Mouse (Mus musculus): ENCODE results near the gene Spaca4. TPM values are rescaled to one million over a fixed set of nuclear protein-coding genes. Genes with fewer than 3 reads are reported as not detected.

The Spaca4 gene
- not detected in 2 replicates for polyA plus RNA-seq (2015; fragmentation: Nextera tagmentation; extraction: Ambion mirVana)

DNA sequence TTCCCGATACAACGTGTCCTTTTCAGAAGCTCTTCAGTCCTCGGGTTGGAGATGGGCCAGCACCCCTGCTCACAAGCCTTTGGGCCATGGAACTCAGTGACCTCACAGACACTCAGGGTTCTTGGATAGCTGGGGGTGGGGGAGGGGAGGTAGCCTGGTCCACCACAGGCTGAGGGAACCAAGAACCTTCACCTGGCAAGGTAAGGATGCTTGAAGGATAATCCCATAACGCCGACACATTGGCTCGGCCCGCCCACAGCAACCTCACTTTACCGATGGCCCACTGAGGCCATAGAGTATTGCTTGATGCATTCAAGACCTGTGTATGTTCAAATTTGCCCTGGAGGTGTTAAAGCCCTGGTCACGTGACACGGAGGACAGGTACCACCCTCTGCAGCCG, at the start of gene Spaca4:
Spaca4 (minus strand) TSS at position 101 of the 400 bp plus-strand sequence.
- no peaks in the 10 kb centered on the region for H3K27me3 ChIP-seq (ENCODE audit: insufficient read depth, low read length)
- no peak for TF ChIP-seq CTCF (IDR thresholded peaks at IDR 0.05; ENCODE audit: low read depth)
- H3K9me3 ChIP-seq (replicated peaks; ENCODE audit: low read length) = no peaks in the 10 kb centered on the region
- peaks cover 34% of the 10 kb centered on the region; the same call in 1 of the 2 replicates for H3K36me3 ChIP-seq (ENCODE audit: insufficient read depth, low read length)
- no peak within 1 kb of the TSS for H3K4me3 ChIP-seq (replicated peaks; ENCODE audit: low read depth, low read length)
- H3K4me2 ChIP-seq (ENCODE audit: low read length) = no peak within 1 kb of the TSS
- ATAC-seq (replicated peaks; ENCODE audit: low FRiP score, low read depth) (no peak), DNase-seq (ENCODE audit: low spot score) (no peak)
- no peak within 1 kb of the TSS for H3K9ac ChIP-seq (ENCODE audit: low read depth, low read length)
- no peak within 1 kb of the TSS for H3K27ac ChIP-seq
- 85% methylated on average over 11 of the region's 11 CpGs for WGBS
- H3K4me1 ChIP-seq (replicated peaks; ENCODE audit: insufficient read depth, low read length) = peaks cover 4% of the 10 kb centered on the region; the same call in 1 of the 2 replicates

- no peak for TF ChIP-seq CTCF (IDR thresholded peaks at IDR 0.05; ENCODE audit: low read depth)
- H3K36me3 ChIP-seq (ENCODE audit: insufficient read depth, low read length) = no peaks in the 10 kb centered on the region
- H3K9me3 ChIP-seq (replicated peaks; ENCODE audit: low read length) = no peaks in the 10 kb centered on the region
- WGBS = 51% methylated on average over 7 of the region's 7 CpGs
- no peak overlapping the region for H3K4me3 ChIP-seq (replicated peaks; ENCODE audit: low read depth, low read length)
- H3K27me3 ChIP-seq (ENCODE audit: insufficient read depth, low read length) = no peaks in the 10 kb centered on the region
- no peak overlapping the region for H3K4me2 ChIP-seq (ENCODE audit: low read length)
- H3K9ac ChIP-seq (ENCODE audit: low read depth, low read length) = no peak overlapping the region
- no peaks in the 10 kb centered on the region; the same call in 1 of the 2 replicates for H3K4me1 ChIP-seq (replicated peaks; ENCODE audit: insufficient read depth, low read length)
- no peak overlapping the region for H3K27ac ChIP-seq
- no peak for DNase-seq (ENCODE audit: low spot score)
- no peak for ATAC-seq (replicated peaks; ENCODE audit: low FRiP score, low read depth)
Measured at GRCm38 (mm10) chr7:45775237-45775636, 49.6 kb upstream of the Spaca4 start.

DNA sequence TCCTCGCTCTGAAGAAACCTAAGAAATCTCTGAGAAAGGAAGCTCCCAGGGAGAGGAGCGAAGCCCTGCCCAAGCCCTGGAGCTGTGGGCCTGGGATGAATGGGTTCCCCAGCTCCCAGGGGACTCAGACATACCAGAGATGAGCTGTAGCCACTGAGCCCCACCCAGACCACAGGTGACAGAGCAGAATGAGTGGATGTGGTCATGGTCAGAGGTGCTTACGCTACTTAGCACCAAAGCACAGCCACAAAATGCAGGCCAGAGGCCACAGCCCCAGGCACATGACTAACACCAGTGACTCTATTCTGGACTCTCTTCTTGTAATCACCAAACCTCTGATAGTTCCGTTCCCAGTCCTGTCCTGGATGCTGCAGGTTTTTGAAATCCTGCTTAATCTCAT, 45.5 kb upstream of the Spaca4 start:
- Histone ChIP-seq H3K4me1 (replicated peaks; ENCODE audit: insufficient read depth, low read length) (no peaks in the 10 kb centered on the region; the same call in 1 of the 2 replicates), H3K9me3 (replicated peaks; ENCODE audit: low read length) (no peaks in the 10 kb centered on the region), H3K36me3 (ENCODE audit: insufficient read depth, low read length) (no peaks in the 10 kb centered on the region), H3K27ac (no peak overlapping the region), H3K27me3 (ENCODE audit: insufficient read depth, low read length) (no peaks in the 10 kb centered on the region), H3K4me3 (replicated peaks; ENCODE audit: low read depth, low read length) (no peak overlapping the region), H3K4me2 (ENCODE audit: low read length) (no peak overlapping the region), H3K9ac (ENCODE audit: low read depth, low read length) (no peak overlapping the region)
- TF ChIP-seq CTCF (IDR thresholded peaks at IDR 0.05; ENCODE audit: low read depth) = no peak
- DNase-seq (ENCODE audit: low spot score) (no peak), ATAC-seq (replicated peaks; ENCODE audit: low FRiP score, low read depth) (no peak)
- WGBS = 72% methylated on average over 4 of the region's 4 CpGs

- no peaks in the 10 kb centered on the region for H3K9me3 ChIP-seq (replicated peaks; ENCODE audit: low read length)
- no peak overlapping the region for H3K27ac ChIP-seq
- 53% methylated on average over 8 of the region's 8 CpGs for WGBS
- DNase-seq (ENCODE audit: low spot score) (no peak), ATAC-seq (replicated peaks; ENCODE audit: low FRiP score, low read depth) (peak; percentile 73)
- H3K36me3 ChIP-seq (ENCODE audit: insufficient read depth, low read length) = no peaks in the 10 kb centered on the region
- H3K4me1 ChIP-seq (replicated peaks; ENCODE audit: insufficient read depth, low read length) = no peaks in the 10 kb centered on the region; the same call in 1 of the 2 replicates
- H3K27me3 ChIP-seq (ENCODE audit: insufficient read depth, low read length) = no peaks in the 10 kb centered on the region
- H3K9ac ChIP-seq (ENCODE audit: low read depth, low read length) = no peak overlapping the region
- no peak for TF ChIP-seq CTCF (IDR thresholded peaks at IDR 0.05; ENCODE audit: low read depth)
- H3K4me2 ChIP-seq (ENCODE audit: low read length) = no peak overlapping the region
- H3K4me3 ChIP-seq (replicated peaks; ENCODE audit: low read depth, low read length) = no peak overlapping the region
Measured at GRCm38 (mm10) chr7:45770427-45771082, 44.9 kb upstream of the Spaca4 start.

DNA sequence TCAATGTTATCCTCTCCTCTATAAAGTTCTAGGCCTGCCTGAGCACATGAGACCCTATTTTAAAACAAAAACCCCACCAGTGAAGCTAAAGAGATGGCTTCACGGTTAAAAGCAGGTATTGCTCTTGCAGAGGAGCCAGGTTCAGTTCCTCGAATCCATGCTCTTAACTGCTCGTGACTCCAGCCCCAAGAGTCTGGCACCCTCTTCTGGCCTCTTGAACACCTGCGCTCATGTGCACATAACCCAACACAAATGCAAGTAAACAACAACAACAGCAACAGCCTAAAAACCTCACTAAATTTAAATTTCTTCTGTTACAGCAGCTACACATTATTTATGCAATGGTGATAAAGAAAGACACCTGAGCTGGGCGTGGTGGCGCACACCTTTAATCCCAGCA, 41.9 kb upstream of the Spaca4 start:
- no peaks in the 10 kb centered on the region for H3K9me3 ChIP-seq (replicated peaks; ENCODE audit: low read length)
- no peak overlapping the region for H3K4me3 ChIP-seq (replicated peaks; ENCODE audit: low read depth, low read length)
- H3K27me3 ChIP-seq (ENCODE audit: insufficient read depth, low read length) = no peaks in the 10 kb centered on the region
- 94% methylated on average over 6 of the region's 6 CpGs for WGBS
- H3K9ac ChIP-seq (ENCODE audit: low read depth, low read length) = no peak overlapping the region
- H3K36me3 ChIP-seq (ENCODE audit: insufficient read depth, low read length) = no peaks in the 10 kb centered on the region
- DNase-seq (ENCODE audit: low spot score) (no peak), ATAC-seq (replicated peaks; ENCODE audit: low FRiP score, low read depth) (no peak)
- TF ChIP-seq CTCF (IDR thresholded peaks at IDR 0.05; ENCODE audit: low read depth) = peak; percentile 12; the same call in 1 of the 2 replicates
- H3K27ac ChIP-seq = no peak overlapping the region
- no peaks in the 10 kb centered on the region; the same call in 1 of the 2 replicates for H3K4me1 ChIP-seq (replicated peaks; ENCODE audit: insufficient read depth, low read length)
- H3K4me2 ChIP-seq (ENCODE audit: low read length) = no peak overlapping the region

GRCm38 (mm10) chr7:45766764-45767163, 41.2 kb upstream of the Spaca4 start:
- no peak overlapping the region for H3K4me3 ChIP-seq (replicated peaks; ENCODE audit: low read depth, low read length)
- no peak overlapping the region for H3K4me2 ChIP-seq (ENCODE audit: low read length)
- DNase-seq (ENCODE audit: low spot score) (no peak), ATAC-seq (replicated peaks; ENCODE audit: low FRiP score, low read depth) (no peak)
- TF ChIP-seq CTCF (IDR thresholded peaks at IDR 0.05; ENCODE audit: low read depth) = no peak
- H3K36me3 ChIP-seq (ENCODE audit: insufficient read depth, low read length) = no peaks in the 10 kb centered on the region
- WGBS = 51% methylated on average over 7 of the region's 8 CpGs
- no peak overlapping the region for H3K9ac ChIP-seq (ENCODE audit: low read depth, low read length)
- no peaks in the 10 kb centered on the region for H3K27me3 ChIP-seq (ENCODE audit: insufficient read depth, low read length)
- no peaks in the 10 kb centered on the region for H3K9me3 ChIP-seq (replicated peaks; ENCODE audit: low read length)
- no peaks in the 10 kb centered on the region; the same call in 1 of the 2 replicates for H3K4me1 ChIP-seq (replicated peaks; ENCODE audit: insufficient read depth, low read length)
- H3K27ac ChIP-seq = no peak overlapping the region

Data from kidney, postnatal 0 days (tissue).